Mouse (Mus musculus): ENCODE measurements at regions not wholly inside any gene's neighbourhood (a gene's known extent, or its start where the extent isn't known, plus 50 kb on each side); places are given as distances from the start of the nearest gene placed in this dataset.

DNA sequence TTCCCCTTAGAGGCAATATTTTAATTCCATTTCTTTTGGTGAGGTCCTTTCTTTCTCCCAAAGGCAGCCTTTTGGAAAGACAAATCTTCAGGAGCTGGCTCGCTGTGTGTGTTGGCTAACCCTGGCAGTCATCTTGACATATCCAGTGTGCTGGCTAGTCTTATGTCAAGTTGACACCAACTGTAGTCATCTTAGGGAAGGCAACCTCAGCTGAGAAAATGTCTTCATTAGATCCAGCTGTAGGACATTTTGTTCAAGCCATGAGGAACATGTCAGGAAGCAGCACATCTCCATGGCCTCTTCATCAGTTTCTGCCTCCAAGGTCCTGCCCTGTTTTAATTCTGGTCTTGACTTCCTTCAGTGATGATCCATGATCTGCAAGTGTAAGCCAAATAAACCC lies 192.1 kb upstream of the Tle4 start:
- DNase-seq (ENCODE audit: low spot score in 2 of 2): no peak

DNA sequence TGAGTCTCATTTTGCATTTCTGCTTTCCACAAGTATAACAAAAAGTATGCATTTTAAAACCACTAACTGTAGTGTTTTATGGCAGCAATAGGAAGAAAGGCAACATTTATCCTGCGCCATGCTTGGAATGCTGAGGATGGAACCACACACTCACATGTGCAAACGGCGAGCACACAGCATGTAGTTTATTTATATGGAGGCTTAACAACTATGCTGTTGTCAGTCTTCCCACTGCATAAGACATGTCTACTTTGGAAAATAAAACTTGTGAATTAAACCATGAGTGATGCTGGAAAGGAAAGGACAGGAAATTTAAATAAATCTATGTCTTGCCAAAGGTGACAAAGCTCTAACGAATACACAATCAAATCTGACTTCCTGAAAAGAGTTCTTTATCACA lies 190.8 kb upstream of the Tle4 start:
- DNase-seq (ENCODE audit: low spot score in 2 of 2): no peak

DNA sequence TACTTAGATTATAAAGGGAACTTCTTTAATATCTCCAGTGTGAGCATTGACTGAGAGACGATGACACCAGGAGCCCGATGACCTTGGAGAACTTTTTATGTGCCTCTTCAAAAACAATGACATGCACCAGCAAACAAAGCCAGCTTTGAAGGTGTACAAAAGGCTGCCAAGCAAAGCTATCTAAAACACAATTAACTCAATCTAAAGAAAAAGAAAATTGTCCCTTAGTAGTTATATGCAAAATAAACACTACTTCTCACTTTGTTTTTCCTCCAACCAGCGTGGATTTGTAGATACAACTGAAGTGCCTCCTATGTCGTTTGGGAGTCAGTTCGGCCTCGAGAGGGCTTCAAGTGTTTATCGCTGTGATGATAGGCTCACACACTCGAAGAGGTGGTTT lies 189.0 kb upstream of the Tle4 start:
- DNase-seq (ENCODE audit: low spot score in 2 of 2): no peak

DNA sequence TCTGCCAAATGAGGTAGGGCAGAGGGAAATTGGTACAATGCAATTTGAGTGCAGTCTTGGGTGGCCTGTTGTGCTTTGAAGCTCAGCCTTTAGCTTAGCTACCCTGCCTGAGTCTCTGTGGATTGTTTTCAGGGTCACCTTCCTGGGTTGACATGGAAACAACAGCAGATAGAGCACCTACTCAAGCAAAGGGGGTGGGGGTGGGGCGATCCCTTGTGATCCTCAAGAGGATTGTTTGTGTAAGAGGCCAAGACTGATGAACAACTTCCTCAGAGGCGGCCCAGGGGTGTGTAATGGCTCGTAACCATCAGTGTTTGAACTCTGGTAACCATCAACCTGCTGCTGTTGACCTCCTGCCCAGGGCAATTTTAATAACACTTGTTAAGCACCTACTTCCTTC lies 187.8 kb upstream of the Tle4 start:
- no peak for DNase-seq (ENCODE audit: low spot score in 2 of 2)

DNA sequence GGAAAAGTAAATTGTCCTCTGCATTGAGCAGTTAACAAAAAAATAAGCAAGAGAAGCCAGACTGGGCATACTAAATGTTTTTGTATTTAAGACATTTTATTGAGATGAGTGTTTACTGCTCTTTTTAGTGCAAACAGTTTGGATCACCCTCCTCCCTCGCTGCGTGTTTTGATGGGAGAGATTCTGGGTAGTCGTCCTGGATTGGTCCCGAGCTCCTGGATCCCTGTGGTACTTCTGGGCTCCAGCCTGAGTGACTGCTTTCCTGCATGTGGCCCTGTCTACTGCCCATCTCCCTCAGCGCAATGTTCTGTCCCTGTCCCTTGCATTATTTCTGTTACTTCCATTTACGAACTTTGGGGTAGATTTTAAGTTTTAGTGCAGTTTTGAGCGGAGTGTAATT lies 179.9 kb upstream of the Tle4 start:
- DNase-seq (ENCODE audit: low spot score in 2 of 2): no peak

DNA sequence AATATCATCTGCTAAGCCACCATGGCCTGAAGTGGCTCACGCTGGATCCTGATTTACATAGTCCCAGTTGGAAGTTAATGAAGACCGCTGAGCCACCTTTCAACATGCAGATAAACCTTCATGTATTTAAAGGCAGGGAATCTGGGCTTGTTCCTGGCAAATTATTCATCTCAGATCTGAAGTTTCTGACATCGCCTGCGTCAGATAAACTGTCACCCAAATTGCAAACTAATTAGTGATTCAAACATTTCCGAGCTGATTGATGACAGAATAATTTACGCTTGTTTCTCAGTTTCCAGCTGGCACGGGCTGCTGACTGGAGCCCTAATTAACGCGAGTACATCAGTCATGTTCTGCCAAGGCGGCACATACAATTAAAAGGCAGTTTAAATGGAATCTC lies 179.3 kb upstream of the Tle4 start:
- DNase-seq (ENCODE audit: low spot score in 2 of 2): no peak

DNA sequence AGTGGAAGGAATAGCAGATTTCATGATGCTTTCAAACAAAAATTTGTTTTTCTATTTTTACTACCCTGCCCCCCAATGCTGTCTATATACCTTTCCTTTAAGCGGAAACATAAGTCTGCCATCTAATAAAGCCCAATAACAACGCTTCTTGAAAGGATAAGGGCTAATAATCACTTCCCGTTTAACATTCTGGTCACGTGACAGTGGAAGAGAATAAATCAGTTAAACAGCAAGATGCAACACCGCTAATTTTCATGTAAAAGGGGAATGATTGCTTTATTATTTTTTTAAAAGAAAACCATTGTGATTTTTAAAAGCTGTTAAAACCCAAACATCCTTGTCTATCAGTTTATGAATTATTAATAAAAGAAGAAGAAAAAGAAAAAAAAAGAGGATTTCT lies 178.9 kb upstream of the Tle4 start:
- no peak for DNase-seq (ENCODE audit: low spot score in 2 of 2)

DNA sequence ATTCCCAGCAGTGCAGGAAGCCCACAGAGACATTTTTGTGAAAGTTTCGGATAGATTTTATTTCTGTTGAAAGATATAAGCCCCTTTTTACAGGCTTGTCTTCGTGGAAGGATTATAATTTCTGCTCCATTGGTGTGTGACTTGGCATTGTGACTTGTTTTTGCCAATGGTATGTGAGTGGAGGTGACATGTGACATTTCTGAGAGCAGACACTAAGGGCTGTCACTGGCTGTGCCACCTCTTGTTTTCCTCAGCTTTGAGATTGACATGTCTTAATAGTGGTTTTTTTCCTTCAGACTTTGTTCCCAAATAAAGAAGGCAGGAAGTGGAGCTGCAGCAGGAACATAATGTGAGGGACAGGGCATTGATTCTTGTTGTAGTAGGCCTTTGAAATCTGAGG lies 174.9 kb upstream of the Tle4 start:
- DNase-seq (ENCODE audit: low spot score in 2 of 2): no peak

DNA sequence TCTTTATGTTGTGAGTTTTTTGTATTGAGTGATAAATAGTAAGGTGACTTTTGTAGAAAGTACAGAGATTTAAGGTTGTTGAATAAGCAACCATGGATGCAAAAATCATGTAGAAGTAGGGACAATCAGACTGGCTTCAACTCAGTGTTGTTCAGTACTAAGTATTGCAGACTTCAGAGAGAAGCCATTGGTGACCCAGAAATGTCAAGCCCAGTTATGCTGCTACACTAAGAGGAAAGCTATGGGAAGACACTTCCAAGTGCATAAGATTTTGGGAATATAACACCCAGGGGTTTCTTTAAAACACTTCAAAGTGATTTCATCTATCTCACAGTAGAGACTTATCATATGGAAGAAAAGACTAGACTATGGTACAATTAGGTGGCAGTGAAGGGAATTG lies 154.8 kb upstream of the Tle4 start:
- no peak for DNase-seq (ENCODE audit: low spot score in 2 of 2)

DNA sequence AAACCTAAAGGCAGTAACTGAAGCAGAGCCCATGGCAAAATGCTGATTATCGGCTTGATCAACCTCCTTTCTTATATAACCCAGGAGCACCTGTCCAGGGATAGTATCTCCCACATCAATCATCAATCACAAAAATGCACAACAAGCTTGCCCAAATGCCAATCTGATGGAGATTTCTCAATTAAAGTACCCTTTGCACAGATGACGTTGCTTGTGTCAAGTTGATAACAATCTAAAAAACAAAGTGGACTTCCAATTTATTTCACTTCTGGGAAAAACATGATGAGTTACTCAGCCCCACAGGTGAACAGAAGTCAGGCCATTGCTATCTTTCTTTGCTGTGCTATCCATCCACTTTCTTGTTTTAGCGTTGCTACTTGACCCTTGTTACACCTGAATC lies 144.5 kb upstream of the Tle4 start:
- no peak for DNase-seq (ENCODE audit: low spot score in 2 of 2)

- no peak for DNase-seq (ENCODE audit: low spot score in 2 of 2)
Observed at GRCm38 (mm10) chr19:14740936-14741335, 143.1 kb upstream of the Tle4 start.

- DNase-seq (ENCODE audit: low spot score in 2 of 2): peak; percentile 37 to 40
Observed at GRCm38 (mm10) chr19:14740139-14740538, 142.3 kb upstream of the Tle4 start.

DNA sequence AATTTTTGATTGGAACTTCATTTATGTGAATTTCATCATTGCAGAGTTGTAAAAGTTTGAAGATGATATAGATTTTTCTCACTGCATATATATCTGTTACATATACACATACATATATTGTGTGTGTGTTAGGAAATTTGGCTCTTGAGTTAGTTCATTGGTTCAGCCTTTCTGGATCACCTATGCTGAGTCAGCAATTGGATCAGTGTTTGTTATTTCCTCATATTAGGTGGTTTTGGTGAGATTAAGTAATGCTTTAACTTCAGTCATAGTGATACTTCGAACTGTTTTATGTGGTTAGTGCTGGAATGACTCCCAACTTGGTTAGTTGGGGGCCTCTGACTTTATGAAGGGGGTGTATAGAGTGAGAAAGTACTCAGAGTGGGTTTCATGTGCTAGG lies 138.7 kb upstream of the Tle4 start:
- no peak for DNase-seq (ENCODE audit: low spot score in 2 of 2)

GRCm38 (mm10) chr19:14725329-14725728 lies 127.5 kb upstream of the Tle4 start:
- no peak for DNase-seq (ENCODE audit: low spot score in 2 of 2)

GRCm38 (mm10) chr19:14724637-14725036 lies 126.8 kb upstream of the Tle4 start:
- no peak for DNase-seq (ENCODE audit: low spot score in 2 of 2)

DNA sequence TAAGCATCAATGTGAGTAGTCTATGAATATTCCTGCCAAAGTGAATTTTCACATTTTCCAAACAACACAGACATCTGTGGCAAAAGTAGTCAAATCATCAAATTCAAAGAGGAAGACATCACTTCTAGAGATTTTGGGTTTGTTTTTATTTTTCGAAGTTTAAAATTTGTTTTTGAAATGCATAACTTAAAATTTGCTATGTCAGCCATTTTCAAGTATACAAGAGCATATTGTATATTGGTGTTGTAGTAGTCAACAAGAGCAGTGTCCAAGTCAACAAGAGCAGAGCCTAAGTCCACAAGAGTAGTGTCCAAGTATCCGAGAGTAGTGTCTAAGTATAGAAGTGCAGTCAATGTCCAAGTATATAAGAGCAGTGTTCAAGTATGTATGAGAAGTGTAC lies 107.9 kb upstream of the Tle4 start:
- DNase-seq (ENCODE audit: low spot score in 2 of 2): no peak

- no peak for DNase-seq (ENCODE audit: low spot score in 2 of 2)
Observed at GRCm38 (mm10) chr19:14701116-14701515, 103.3 kb upstream of the Tle4 start.

GRCm38 (mm10) chr19:14695369-14695768 lies 97.5 kb upstream of the Tle4 start:
- DNase-seq (ENCODE audit: low spot score in 2 of 2): no peak

DNA sequence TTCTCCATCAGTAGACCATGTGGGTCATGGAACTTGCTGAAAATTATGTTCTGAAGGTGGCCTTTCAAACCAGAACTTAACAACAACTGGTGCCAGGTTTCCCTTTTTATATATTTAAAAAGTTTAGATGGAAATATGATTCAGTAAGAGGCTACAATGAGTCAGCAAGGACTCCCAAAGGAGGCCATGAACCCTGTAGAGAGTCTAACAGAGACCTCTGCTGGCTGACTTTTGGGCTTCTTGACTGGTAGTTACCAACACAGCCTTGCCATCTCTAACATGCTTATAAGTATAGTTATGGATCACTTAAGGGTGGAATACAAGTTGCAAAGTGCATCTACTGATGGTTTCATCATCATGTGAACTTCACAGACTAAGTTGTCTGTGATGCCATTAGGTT lies 94.3 kb upstream of the Tle4 start:
- peak in 1 of 2 experiments; percentile 20 for DNase-seq (ENCODE audit: low spot score in 2 of 2)

- no peak for DNase-seq (ENCODE audit: low spot score in 2 of 2)
Observed at GRCm38 (mm10) chr19:14685628-14686027, 87.8 kb upstream of the Tle4 start.

DNA sequence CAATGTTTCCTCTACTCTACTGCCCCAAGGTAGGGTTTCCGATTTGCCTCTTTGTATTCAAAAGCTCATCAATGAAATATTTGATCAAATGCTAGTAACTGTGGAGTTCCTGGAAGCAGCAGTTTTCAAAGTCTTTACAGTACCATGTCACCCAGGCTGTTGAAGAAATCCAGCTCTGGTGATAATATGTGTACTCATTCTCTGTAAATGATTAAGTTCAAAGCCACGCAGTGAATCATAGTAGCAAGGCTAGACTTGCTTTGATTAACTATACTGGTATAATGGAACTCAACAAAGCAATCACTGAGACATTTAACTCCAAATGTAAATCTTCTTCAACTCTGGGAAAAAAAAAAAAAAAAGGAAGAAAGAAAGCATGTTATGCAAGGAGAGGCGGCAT lies 86.8 kb upstream of the Tle4 start:
- no peak for DNase-seq (ENCODE audit: low spot score in 2 of 2)

- no peak for DNase-seq (ENCODE audit: low spot score in 2 of 2)
Observed at GRCm38 (mm10) chr19:14681306-14681705, 83.5 kb upstream of the Tle4 start.

GRCm38 (mm10) chr19:14679776-14680175 lies 81.9 kb upstream of the Tle4 start:
- DNase-seq (ENCODE audit: low spot score in 2 of 2): no peak

DNA sequence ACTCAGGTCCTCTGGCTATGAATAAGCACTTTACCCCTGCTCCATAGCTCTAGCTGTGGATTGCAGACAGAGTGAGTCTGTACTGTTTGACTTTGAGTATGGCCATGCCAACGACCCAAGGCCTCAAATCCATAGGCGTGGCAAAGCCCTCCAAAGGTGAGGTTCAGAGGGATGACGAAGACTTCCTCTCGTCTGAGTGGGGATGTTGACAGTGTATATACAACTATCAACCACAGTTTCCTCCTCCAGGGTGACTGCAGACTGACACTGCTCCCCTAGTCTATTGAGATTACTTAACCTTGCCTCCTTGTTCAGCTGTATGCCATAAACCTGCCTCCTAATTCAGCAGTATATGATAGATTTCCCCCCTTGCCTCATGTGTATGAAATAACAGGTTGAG lies 80.7 kb upstream of the Tle4 start:
- no peak for DNase-seq (ENCODE audit: low spot score in 2 of 2)

DNA sequence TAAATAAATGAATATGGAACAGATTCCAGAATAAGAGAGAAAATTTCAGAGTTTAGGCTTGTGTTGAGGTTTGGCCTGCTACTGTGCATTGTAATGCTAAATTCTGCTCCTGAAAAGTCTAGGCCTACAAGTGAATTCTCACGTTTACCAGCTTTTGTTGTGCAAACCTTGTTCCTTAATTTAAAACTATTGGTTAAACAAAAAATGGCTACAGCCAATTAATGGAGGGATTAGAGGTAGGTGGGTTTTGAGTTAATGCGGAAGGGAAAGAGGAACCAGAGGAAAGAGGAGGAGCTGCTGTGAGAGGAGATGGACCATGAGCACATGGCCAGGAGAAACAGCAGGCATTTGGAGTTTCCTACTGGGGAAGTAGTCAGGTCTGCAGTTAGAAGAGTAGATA lies 79.1 kb upstream of the Tle4 start:
- DNase-seq (ENCODE audit: low spot score in 2 of 2): no peak

Measured in urinary bladder, postnatal 36 days (tissue).